Mouse (Mus musculus) ES-E14 (cell line): ENCODE measurements at regions not wholly inside any gene's neighbourhood (a gene's known extent, or its start where the extent isn't known, plus 50 kb on each side); places are given as distances from the start of the nearest gene placed in this dataset.

ENCODE experiments used
- CHD2 ChIP-seq: IDR thresholded peaks from 2 replicates; pipeline ENCODE4 v1.6.1; 2014; ENCODE audit warnings: mild to moderate bottlenecking, low read depth, low read length, inconsistent platforms
- HCFC1 ChIP-seq: IDR thresholded peaks from 2 replicates; pipeline ENCODE4 v1.6.1; 2012; ENCODE audit warnings: low read length, inconsistent platforms, borderline replicate concordance; ENCODE audit not compliant: insufficient read depth
- MAFK ChIP-seq: IDR thresholded peaks from 2 replicates; pipeline ENCODE4 v1.6.1; 2014; ENCODE audit warnings: mild to moderate bottlenecking, low read depth, low read length, inconsistent platforms; ENCODE audit not compliant: insufficient read depth
- ZC3H11A ChIP-seq: IDR thresholded peaks from 2 replicates; pipeline ENCODE4 v1.6.1; 2012; ENCODE audit warnings: low read depth, mild to moderate bottlenecking, inconsistent platforms, low read length, borderline replicate concordance
- ZNF384 ChIP-seq: IDR thresholded peaks from 2 replicates; pipeline ENCODE4 v1.6.1; 2012; ENCODE audit warnings: low read depth, low read length, inconsistent platforms

GRCm38 (mm10) chr5:148726442-148726841 is 173.9 kb upstream of the Ubl3 start:
- TF ChIP-seq HCFC1, result no peak
- no peak for TF ChIP-seq ZNF384
- TF ChIP-seq ZC3H11A, result no peak
- no peak for TF ChIP-seq CHD2
- TF ChIP-seq MAFK, result no peak
